Mouse (Mus musculus) cerebellum, postnatal 10 days (tissue): ENCODE results near the gene Tmem203.
A peak's percentile ranks its signal among the peaks of the same experiment; 100 is the strongest.

Experiments used
- DNase-seq, 2 experiments: peaks; one replicate each; pipeline ENCODE4 v3.0.0; 2021; ENCODE audit warnings: mixed read lengths in 2 of 2

Gene Tmem203

GRCm38 (mm10) chr2:25292054-25292544 is 36.9 kb downstream of the Tmem203 start:
- DNase-seq = peak; percentile 45 to 53

DNA sequence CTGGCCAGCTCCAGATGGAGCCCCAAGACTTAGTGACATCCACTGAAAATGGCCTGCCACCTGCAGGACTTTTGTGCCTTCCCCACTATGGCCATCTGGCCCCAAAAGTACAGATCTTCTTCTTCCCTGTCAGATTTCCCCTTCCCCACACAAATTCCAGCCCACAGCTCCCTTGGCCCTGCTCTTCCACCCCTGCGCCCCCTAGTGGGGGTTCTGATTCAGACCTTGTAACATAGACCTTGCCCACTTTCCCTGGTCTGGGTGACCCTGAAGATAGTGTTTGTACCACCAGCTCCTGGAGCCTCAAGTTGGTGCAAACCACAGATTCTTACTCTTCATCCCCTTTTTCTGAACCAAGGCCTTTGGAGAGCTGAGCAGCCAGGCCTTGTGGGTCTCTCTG is 37.6 kb downstream of the Tmem203 start:
- peak; percentile 95 to 97 for DNase-seq

- peak; percentile 26 to 40 for DNase-seq
Measured at GRCm38 (mm10) chr2:25293706-25294105, 38.5 kb downstream of the Tmem203 start.

- peak in 1 of 2 experiments; percentile 52 for DNase-seq
Measured at GRCm38 (mm10) chr2:25297093-25297492, 41.9 kb downstream of the Tmem203 start.

- peak in 1 of 2 experiments; percentile 56 for DNase-seq
Measured at GRCm38 (mm10) chr2:25298046-25298445, 42.8 kb downstream of the Tmem203 start.

DNA sequence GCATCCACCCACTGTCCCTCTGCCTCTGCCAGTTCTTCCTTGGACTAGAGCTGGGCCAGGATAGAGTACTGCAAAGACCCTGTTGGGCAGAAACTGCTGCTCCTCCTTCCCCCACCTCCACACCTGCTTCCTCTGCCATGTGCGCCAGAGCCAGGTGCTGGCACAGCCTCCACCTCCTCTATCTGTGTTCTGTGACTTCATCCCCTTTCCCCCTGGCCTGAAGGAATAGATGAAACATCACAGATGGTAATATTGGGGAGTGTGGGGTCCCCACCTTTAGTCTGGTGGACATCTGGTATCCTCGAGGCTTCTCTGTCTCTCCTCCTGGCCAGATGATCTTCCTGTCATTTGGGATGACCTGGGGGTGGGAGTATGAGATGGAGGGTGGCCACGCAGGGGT is 48.2 kb downstream of the Tmem203 start:
- peak; percentile 59 to 63 for DNase-seq

DNA sequence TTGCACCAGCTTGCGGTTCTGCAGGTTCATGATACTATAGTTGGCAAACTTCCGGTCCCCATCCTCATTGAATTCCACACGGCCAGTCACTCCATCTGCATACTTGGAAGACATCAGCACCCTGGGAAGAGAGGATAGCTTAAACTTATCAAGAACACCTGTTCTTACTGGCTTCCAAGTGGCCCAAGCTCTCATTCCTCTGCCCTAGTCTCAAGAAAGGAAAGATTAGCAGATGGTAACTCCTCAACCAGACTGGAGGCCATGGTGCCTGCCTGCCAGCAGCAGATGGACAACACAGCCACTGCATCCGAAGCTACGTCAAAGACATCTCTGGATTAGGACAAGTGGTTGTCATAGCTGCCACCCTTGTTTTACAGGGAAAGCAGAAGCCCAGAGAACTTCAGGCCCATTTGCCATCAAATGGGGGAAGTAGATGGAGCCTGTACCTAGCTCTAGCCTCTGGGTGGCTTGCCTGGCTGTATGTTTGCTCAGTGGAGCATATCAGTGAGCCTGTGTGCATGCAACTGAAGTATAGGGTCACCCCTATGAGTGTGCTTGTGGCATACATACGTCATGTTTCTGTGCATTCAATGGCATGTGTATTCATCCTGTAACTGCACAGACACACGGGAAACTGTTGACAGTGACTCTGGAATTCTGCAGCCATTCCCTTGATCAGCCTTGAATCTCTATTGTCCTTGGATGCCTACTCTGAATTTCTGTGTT is 48.9 kb downstream of the Tmem203 start:
- peak; percentile 84 to 90 for DNase-seq

DNA sequence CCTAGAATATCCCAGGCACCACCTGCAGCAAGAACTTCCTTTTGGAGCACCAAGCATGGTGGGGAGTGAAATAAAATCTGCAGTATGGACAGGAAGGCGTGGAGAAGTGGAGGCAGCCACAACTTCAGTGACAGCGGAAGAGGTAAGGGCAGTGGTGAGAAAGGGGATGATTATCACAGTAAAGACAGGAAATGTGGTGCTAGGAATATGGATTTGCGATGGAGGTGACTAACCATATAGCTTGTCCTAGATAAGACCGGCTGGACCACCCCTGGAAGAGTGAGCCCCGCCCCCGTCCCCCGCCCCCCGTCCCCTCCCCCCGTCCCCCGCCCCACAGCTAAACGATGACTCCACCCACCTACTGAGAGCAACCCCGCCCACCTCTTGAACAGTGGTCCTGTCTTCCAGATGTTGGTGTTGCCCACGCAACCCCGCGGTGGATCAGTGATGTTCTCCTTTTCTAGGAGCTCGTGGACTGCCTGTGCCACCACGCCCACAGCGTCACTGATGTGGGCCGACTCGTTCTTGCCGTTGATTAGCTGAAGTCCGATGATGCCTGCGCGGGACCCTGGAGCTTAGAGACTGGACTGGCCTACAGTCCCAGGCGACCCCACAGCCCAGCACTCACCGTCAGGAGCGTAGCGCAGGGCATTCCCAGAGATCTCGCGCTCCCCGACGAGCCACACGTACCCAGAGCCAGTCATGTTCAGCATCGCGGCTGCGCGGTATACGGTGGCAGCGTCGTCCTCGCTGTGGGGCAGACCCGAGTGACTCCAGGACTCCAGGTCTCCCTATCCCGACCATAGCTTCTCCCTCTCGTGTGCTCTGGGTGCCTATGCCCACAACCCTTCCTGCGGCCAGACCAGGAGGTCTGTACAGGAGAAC is 49.7 kb downstream of the Tmem203 start:
- DNase-seq = peak; percentile 63 to 64
